Mouse (Mus musculus): ENCODE measurements around the gene Dnaaf3. TPM values are rescaled to one million over a fixed set of nuclear protein-coding genes. Genes with fewer than 3 reads are reported as not detected.

The Dnaaf3 gene
- polyA plus RNA-seq, 1 experiment from 2014 or later, result 0.67 TPM

- no peak overlapping the region for H3K27ac ChIP-seq (ENCODE audit: low read length)
- peaks cover 25% of the 10 kb centered on the region for H3K4me1 ChIP-seq (ENCODE audit: control insufficient read depth, insufficient read depth, low read length)
- H3K36me3 ChIP-seq (ENCODE audit: control insufficient read depth, insufficient read depth, low read length), result no peaks in the 10 kb centered on the region
- no peak for ATAC-seq (ENCODE audit: insufficient number of reproducible peaks, insufficient read depth, low FRiP score, low read depth)
- 50% methylated on average over 6 of the region's 6 CpGs for WGBS
- H3K4me3 ChIP-seq (ENCODE audit: low read depth, low read length), result no peak overlapping the region
- H3K9ac ChIP-seq (replicated peaks; ENCODE audit: low read depth, low read length), result no peak overlapping the region
- no peaks in the 10 kb centered on the region for H3K9me3 ChIP-seq (ENCODE audit: control insufficient read depth, low read depth, low read length)
- H3K4me2 ChIP-seq (replicated peaks; ENCODE audit: low read depth, low read length), result no peak overlapping the region
- H3K27me3 ChIP-seq (ENCODE audit: control insufficient read depth, insufficient read depth, low read length), result no peaks in the 10 kb centered on the region
Measured at GRCm38 (mm10) chr7:4515853-4516252, 16.4 kb downstream of the Dnaaf3 start.

GRCm38 (mm10) chr7:4513829-4514712 is 18.2 kb downstream of the Dnaaf3 start:
- Histone ChIP-seq H3K27me3 (ENCODE audit: control insufficient read depth, insufficient read depth, low read length) (no peaks in the 10 kb centered on the region), H3K27ac (ENCODE audit: low read length) (peak overlapping the region; percentile 87), H3K4me1 (ENCODE audit: control insufficient read depth, insufficient read depth, low read length) (peaks cover 29% of the 10 kb centered on the region), H3K36me3 (ENCODE audit: control insufficient read depth, insufficient read depth, low read length) (no peaks in the 10 kb centered on the region), H3K4me2 (replicated peaks; ENCODE audit: low read depth, low read length) (0 out of 2 replicates have a peak overlapping the region, but pooled peaks have one; percentile 20), H3K4me3 (ENCODE audit: low read depth, low read length) (no peak overlapping the region), H3K9me3 (ENCODE audit: control insufficient read depth, low read depth, low read length) (no peaks in the 10 kb centered on the region), H3K9ac (replicated peaks; ENCODE audit: low read depth, low read length) (no peak overlapping the region; the same call in 1 of the 2 replicates)
- peak; percentile 73 for ATAC-seq (ENCODE audit: insufficient number of reproducible peaks, insufficient read depth, low FRiP score, low read depth)
- 47% methylated on average over 6 of the region's 6 CpGs for WGBS

GRCm38 (mm10) chr7:4513236-4513635 is 19.0 kb downstream of the Dnaaf3 start:
- Histone ChIP-seq H3K4me3 (ENCODE audit: low read depth, low read length) (no peak overlapping the region), H3K9me3 (ENCODE audit: control insufficient read depth, low read depth, low read length) (no peaks in the 10 kb centered on the region), H3K36me3 (ENCODE audit: control insufficient read depth, insufficient read depth, low read length) (no peaks in the 10 kb centered on the region), H3K27ac (ENCODE audit: low read length) (peak overlapping the region; percentile 87), H3K4me2 (replicated peaks; ENCODE audit: low read depth, low read length) (0 out of 2 replicates have a peak overlapping the region, but pooled peaks have one; percentile 20), H3K27me3 (ENCODE audit: control insufficient read depth, insufficient read depth, low read length) (no peaks in the 10 kb centered on the region), H3K9ac (replicated peaks; ENCODE audit: low read depth, low read length) (no peak overlapping the region), H3K4me1 (ENCODE audit: control insufficient read depth, insufficient read depth, low read length) (peaks cover 29% of the 10 kb centered on the region)
- WGBS, result 33% methylated on average over 13 of the region's 13 CpGs
- no peak for ATAC-seq (ENCODE audit: insufficient number of reproducible peaks, insufficient read depth, low FRiP score, low read depth)

GRCm38 (mm10) chr7:4511489-4512224 is 20.6 kb downstream of the Dnaaf3 start:
- WGBS, result 73% methylated on average over 8 of the region's 8 CpGs
- H3K9ac ChIP-seq (replicated peaks; ENCODE audit: low read depth, low read length), result no peak overlapping the region
- no peak overlapping the region for H3K4me3 ChIP-seq (ENCODE audit: low read depth, low read length)
- H3K36me3 ChIP-seq (ENCODE audit: control insufficient read depth, insufficient read depth, low read length), result no peaks in the 10 kb centered on the region
- H3K27ac ChIP-seq (ENCODE audit: low read length), result no peak overlapping the region
- no peak overlapping the region for H3K4me2 ChIP-seq (replicated peaks; ENCODE audit: low read depth, low read length)
- no peaks in the 10 kb centered on the region for H3K27me3 ChIP-seq (ENCODE audit: control insufficient read depth, insufficient read depth, low read length)
- no peaks in the 10 kb centered on the region for H3K9me3 ChIP-seq (ENCODE audit: control insufficient read depth, low read depth, low read length)
- peaks cover 29% of the 10 kb centered on the region for H3K4me1 ChIP-seq (ENCODE audit: control insufficient read depth, insufficient read depth, low read length)
- no peak for ATAC-seq (ENCODE audit: insufficient number of reproducible peaks, insufficient read depth, low FRiP score, low read depth)

- Histone ChIP-seq H3K9me3 (ENCODE audit: control insufficient read depth, low read depth, low read length) (no peaks in the 10 kb centered on the region), H3K27me3 (ENCODE audit: control insufficient read depth, insufficient read depth, low read length) (no peaks in the 10 kb centered on the region), H3K4me1 (ENCODE audit: control insufficient read depth, insufficient read depth, low read length) (peaks cover 20% of the 10 kb centered on the region), H3K9ac (replicated peaks; ENCODE audit: low read depth, low read length) (no peak overlapping the region), H3K4me3 (ENCODE audit: low read depth, low read length) (no peak overlapping the region), H3K27ac (ENCODE audit: low read length) (no peak overlapping the region; the same call in 1 of the 2 replicates), H3K4me2 (replicated peaks; ENCODE audit: low read depth, low read length) (no peak overlapping the region; the same call in 1 of the 2 replicates), H3K36me3 (ENCODE audit: control insufficient read depth, insufficient read depth, low read length) (no peaks in the 10 kb centered on the region)
- ATAC-seq (ENCODE audit: insufficient number of reproducible peaks, insufficient read depth, low FRiP score, low read depth), result peak; percentile 38
- 17% methylated on average over 24 of the region's 24 CpGs for whole genome bisulfite sequencing
Measured at GRCm38 (mm10) chr7:4509863-4510608, 22.2 kb downstream of the Dnaaf3 start.

- Histone ChIP-seq H3K4me2 (replicated peaks; ENCODE audit: low read depth, low read length) (no peak overlapping the region), H3K9me3 (ENCODE audit: control insufficient read depth, low read depth, low read length) (no peaks in the 10 kb centered on the region), H3K27me3 (ENCODE audit: control insufficient read depth, insufficient read depth, low read length) (no peaks in the 10 kb centered on the region), H3K4me3 (ENCODE audit: low read depth, low read length) (no peak overlapping the region), H3K36me3 (ENCODE audit: control insufficient read depth, insufficient read depth, low read length) (no peaks in the 10 kb centered on the region), H3K4me1 (ENCODE audit: control insufficient read depth, insufficient read depth, low read length) (peaks cover 8% of the 10 kb centered on the region), H3K27ac (ENCODE audit: low read length) (no peak overlapping the region), H3K9ac (replicated peaks; ENCODE audit: low read depth, low read length) (no peak overlapping the region)
- 91% methylated on average over 8 of the region's 8 CpGs for WGBS
- ATAC-seq (ENCODE audit: insufficient number of reproducible peaks, insufficient read depth, low FRiP score, low read depth), result no peak
Measured at GRCm38 (mm10) chr7:4508739-4509116, 23.5 kb downstream of the Dnaaf3 start.

- Histone ChIP-seq H3K4me3 (ENCODE audit: low read depth, low read length) (no peak overlapping the region), H3K9me3 (ENCODE audit: control insufficient read depth, low read depth, low read length) (no peaks in the 10 kb centered on the region), H3K4me1 (ENCODE audit: control insufficient read depth, insufficient read depth, low read length) (0 out of 2 replicates have a peak, but pooled peaks cover 4% of the 10 kb centered on the region), H3K27ac (ENCODE audit: low read length) (no peak overlapping the region), H3K4me2 (replicated peaks; ENCODE audit: low read depth, low read length) (no peak overlapping the region), H3K27me3 (ENCODE audit: control insufficient read depth, insufficient read depth, low read length) (no peaks in the 10 kb centered on the region), H3K36me3 (ENCODE audit: control insufficient read depth, insufficient read depth, low read length) (no peaks in the 10 kb centered on the region), H3K9ac (replicated peaks; ENCODE audit: low read depth, low read length) (no peak overlapping the region)
- no peak for ATAC-seq (ENCODE audit: insufficient number of reproducible peaks, insufficient read depth, low FRiP score, low read depth)
- WGBS, result 73% methylated on average over 18 of the region's 32 CpGs
Measured at GRCm38 (mm10) chr7:4508062-4508738, 24.1 kb downstream of the Dnaaf3 start.
